Mouse (Mus musculus) embryonic facial prominence, embryonic 10.5 days (tissue): Measurements from ENCODE around the gene Spic. TPM values are rescaled to one million over a fixed set of nuclear protein-coding genes. Genes with fewer than 3 reads are reported as not detected.

Experiments used
- DNase-seq: peaks from one replicate; pipeline ENCODE4 v3.0.0-alpha.2; 2017; ENCODE audit warnings: low spot score
- H3K27ac ChIP-seq: fragments of 300-500 bp; sonication (generic); replicated peaks from 2 replicates; pipeline ENCODE4 v1.5.1; 2016; ENCODE audit warnings: mild to moderate bottlenecking
- H3K27me3 ChIP-seq: fragments of 300-500 bp; sonication (generic); replicated peaks from 2 replicates; pipeline ENCODE4 v1.6.1; 2016; ENCODE audit warnings: low read depth, mild to moderate bottlenecking; ENCODE audit not compliant: poor library complexity, severe bottlenecking
- H3K36me3 ChIP-seq: fragments of 300-500 bp; sonication (generic); replicated peaks from 2 replicates; pipeline ENCODE4 v1.6.1; 2016; ENCODE audit warnings: mild to moderate bottlenecking, moderate library complexity
- H3K4me1 ChIP-seq: fragments of 300-500 bp; sonication (generic); 2 replicates; pipeline ENCODE4 v1.6.1; 2016
- H3K4me3 ChIP-seq: fragments of 300-500 bp; sonication (generic); 2 replicates; pipeline ENCODE4 v1.5.1; 2016; ENCODE audit warnings: mild to moderate bottlenecking, moderate library complexity
- H3K9me3 ChIP-seq: fragments of 300-500 bp; sonication (generic); 2 replicates; pipeline ENCODE4 v1.6.1; 2016; ENCODE audit warnings: mild to moderate bottlenecking
- WGBS: fragments of 180-500 bp; shearing (Covaris S2); methylation state at CpG from one replicate; pipeline ENCODE4 v1.1.7; 2016; 5-methylcytosine and 5-hydroxymethylcytosine counted together
- polyA plus RNA-seq: library from polyadenylated mRNA; unstranded; fragments of >200 nt; fragmentation: Nextera tagmentation; extraction: Ambion mirVana; gene quantifications from 2 replicates; pipeline ENCODE4 v1.2.1, GENCODE M21; 2016

Gene Spic
- polyA plus RNA-seq = not detected in 2 replicates

- no peaks in the 10 kb centered on the region for H3K36me3 ChIP-seq
- H3K27ac ChIP-seq = no peak within 1 kb of the TSS
- H3K4me1 ChIP-seq = no peaks in the 10 kb centered on the region
- 75% methylated on average over 5 of the region's 5 CpGs for WGBS
- no peaks in the 10 kb centered on the region for H3K27me3 ChIP-seq
- DNase-seq = no peak
- H3K4me3 ChIP-seq = no peak within 1 kb of the TSS
- H3K9me3 ChIP-seq = no peaks in the 10 kb centered on the region
Observed at GRCm38 (mm10) chr10:88684925-88685324, at the start of gene Spic. Spic (minus strand) TSS chr10:88685015.

- Histone ChIP-seq H3K4me1 (peaks cover 11% of the 10 kb centered on the region), H3K27ac (no peak overlapping the region), H3K36me3 (peaks cover 19% of the 10 kb centered on the region), H3K4me3 (peak overlapping the region; percentile 95), H3K27me3 (no peaks in the 10 kb centered on the region), H3K9me3 (no peaks in the 10 kb centered on the region)
- no peak for DNase-seq
- whole genome bisulfite sequencing = 22% methylated on average over 6 of the region's 6 CpGs
Observed at GRCm38 (mm10) chr10:88732309-88732622, 47.5 kb upstream of the Spic start.

- H3K4me1 ChIP-seq = peaks cover 11% of the 10 kb centered on the region
- H3K4me3 ChIP-seq = peak overlapping the region; percentile 95
- 2% methylated on average over 61 of the region's 61 CpGs for WGBS
- H3K27ac ChIP-seq = peak overlapping the region; percentile 89
- peaks cover 14% of the 10 kb centered on the region for H3K36me3 ChIP-seq
- H3K27me3 ChIP-seq = no peaks in the 10 kb centered on the region
- H3K9me3 ChIP-seq = no peaks in the 10 kb centered on the region
- DNase-seq = no peak
Observed at GRCm38 (mm10) chr10:88731496-88732308, 46.9 kb upstream of the Spic start.

GRCm38 (mm10) chr10:88730571-88731495, 46.0 kb upstream of the Spic start, which contains the start of gene Arl1:
Arl1 (plus strand) TSS chr10:88730858.
- Histone ChIP-seq H3K36me3 (peaks cover 5% of the 10 kb centered on the region), H3K27ac (peak within 1 kb of the TSS; percentile 89), H3K9me3 (no peaks in the 10 kb centered on the region), H3K4me1 (peaks cover 11% of the 10 kb centered on the region), H3K4me3 (peak within 1 kb of the TSS; percentile 95), H3K27me3 (no peaks in the 10 kb centered on the region)
- under 1% methylated on average over 65 of the region's 65 CpGs for WGBS
- peak; percentile 92 for DNase-seq

- DNase-seq = no peak
- H3K4me1 ChIP-seq = peaks cover 11% of the 10 kb centered on the region
- no peaks in the 10 kb centered on the region for H3K27me3 ChIP-seq
- no peaks in the 10 kb centered on the region for H3K9me3 ChIP-seq
- no peak overlapping the region for H3K27ac ChIP-seq
- H3K4me3 ChIP-seq = no peak overlapping the region
- WGBS = 72% methylated on average over 8 of the region's 8 CpGs
- H3K36me3 ChIP-seq = no peaks in the 10 kb centered on the region
Observed at GRCm38 (mm10) chr10:88728166-88728565, 43.4 kb upstream of the Spic start.

GRCm38 (mm10) chr10:88727128-88727527, 42.3 kb upstream of the Spic start:
- Histone ChIP-seq H3K27me3 (no peaks in the 10 kb centered on the region), H3K4me1 (peaks cover 7% of the 10 kb centered on the region), H3K36me3 (no peaks in the 10 kb centered on the region), H3K4me3 (no peak overlapping the region), H3K9me3 (no peaks in the 10 kb centered on the region), H3K27ac (no peak overlapping the region)
- peak; percentile 32 for DNase-seq
- WGBS = 50% methylated on average over 1 of the region's 1 CpGs

GRCm38 (mm10) chr10:88725343-88725742, 40.5 kb upstream of the Spic start:
- WGBS = 60% methylated on average over 2 of the region's 2 CpGs

GRCm38 (mm10) chr10:88719618-88720017, 34.8 kb upstream of the Spic start:
- 87% methylated on average over 1 of the region's 1 CpGs for WGBS
- Histone ChIP-seq H3K36me3 (no peaks in the 10 kb centered on the region), H3K4me1 (peaks cover 5% of the 10 kb centered on the region), H3K27ac (no peak overlapping the region), H3K27me3 (no peaks in the 10 kb centered on the region), H3K9me3 (no peaks in the 10 kb centered on the region), H3K4me3 (no peak overlapping the region)
- DNase-seq = no peak

More at GRCm38 (mm10) chr10:88725343-88725742, 40.5 kb upstream of the Spic start:
- H3K36me3 ChIP-seq = no peaks in the 10 kb centered on the region
- H3K4me3 ChIP-seq = no peak overlapping the region
- DNase-seq = no peak
- H3K27me3 ChIP-seq = no peaks in the 10 kb centered on the region
- H3K4me1 ChIP-seq = peaks cover 3% of the 10 kb centered on the region
- H3K27ac ChIP-seq = no peak overlapping the region
- H3K9me3 ChIP-seq = no peaks in the 10 kb centered on the region

- peaks cover 5% of the 10 kb centered on the region for H3K4me1 ChIP-seq
- no peaks in the 10 kb centered on the region for H3K27me3 ChIP-seq
- WGBS = 50% methylated on average over 2 of the region's 2 CpGs
- DNase-seq = no peak
- no peaks in the 10 kb centered on the region for H3K9me3 ChIP-seq
- H3K36me3 ChIP-seq = no peaks in the 10 kb centered on the region
- no peak overlapping the region for H3K4me3 ChIP-seq
- no peak overlapping the region for H3K27ac ChIP-seq
Observed at GRCm38 (mm10) chr10:88717756-88718025, 32.9 kb upstream of the Spic start.

- peak; percentile 13 for DNase-seq
- 44% methylated on average over 13 of the region's 13 CpGs for WGBS
Observed at GRCm38 (mm10) chr10:88716986-88717755, 32.4 kb upstream of the Spic start.

GRCm38 (mm10) chr10:88715621-88716020, 30.8 kb upstream of the Spic start:
- no peak overlapping the region for H3K4me3 ChIP-seq
- no peak for DNase-seq
- H3K4me1 ChIP-seq = peaks cover 5% of the 10 kb centered on the region
- H3K36me3 ChIP-seq = no peaks in the 10 kb centered on the region
- 80% methylated on average over 6 of the region's 6 CpGs for WGBS
- H3K9me3 ChIP-seq = no peaks in the 10 kb centered on the region
- no peaks in the 10 kb centered on the region for H3K27me3 ChIP-seq
- no peak overlapping the region for H3K27ac ChIP-seq

More at GRCm38 (mm10) chr10:88716986-88717755, 32.4 kb upstream of the Spic start:
- H3K4me1 ChIP-seq = peaks cover 5% of the 10 kb centered on the region
- H3K9me3 ChIP-seq = no peaks in the 10 kb centered on the region
- no peaks in the 10 kb centered on the region for H3K36me3 ChIP-seq
- no peaks in the 10 kb centered on the region for H3K27me3 ChIP-seq
- H3K4me3 ChIP-seq = no peak overlapping the region
- H3K27ac ChIP-seq = no peak overlapping the region

GRCm38 (mm10) chr10:88714744-88715143, 29.9 kb upstream of the Spic start:
- Histone ChIP-seq H3K27ac (no peak overlapping the region), H3K36me3 (no peaks in the 10 kb centered on the region), H3K9me3 (no peaks in the 10 kb centered on the region), H3K27me3 (no peaks in the 10 kb centered on the region), H3K4me1 (peaks cover 5% of the 10 kb centered on the region), H3K4me3 (no peak overlapping the region)
- no peak for DNase-seq
- WGBS = 88% methylated on average over 4 of the region's 4 CpGs
